Mouse (Mus musculus) liver, embryonic 16.5 days (tissue): Measurements from ENCODE around the gene Cdc42bpg. TPM values are rescaled to one million over a fixed set of nuclear protein-coding genes. Genes with fewer than 3 reads are reported as not detected.
A peak's percentile ranks its signal among the peaks of the same experiment; 100 is the strongest.

Source experiments
- ATAC-seq: fragments of 200-750 bp; cut with Nextera tagmentation; 2 replicates; pipeline ENCODE4 v1.8.0; 2017; ENCODE audit warnings: low read depth, mild to moderate bottlenecking, moderate number of reproducible peaks, moderate library complexity
- H3K27ac ChIP-seq: fragments of 300-500 bp; sonication (generic); 2 replicates; pipeline ENCODE4 v1.5.1; 2014; ENCODE audit warnings: mild to moderate bottlenecking, low read length
- H3K27me3 ChIP-seq: fragments of 300-500 bp; sonication (generic); 2 replicates; pipeline ENCODE4 v1.6.1; 2014; ENCODE audit warnings: low read depth, low read length, mixed read lengths; ENCODE audit not compliant: control insufficient read depth, insufficient read depth
- H3K36me3 ChIP-seq: fragments of 300-500 bp; sonication (generic); 2 replicates; pipeline ENCODE4 v1.6.1; 2014; ENCODE audit warnings: mild to moderate bottlenecking; ENCODE audit not compliant: control insufficient read depth, insufficient read depth
- H3K4me1 ChIP-seq: fragments of 300-500 bp; sonication (generic); 2 replicates; pipeline ENCODE4 v1.6.1; 2014; ENCODE audit warnings: low read depth, low read length, mixed read lengths; ENCODE audit not compliant: control insufficient read depth
- H3K4me2 ChIP-seq: fragments of 300-500 bp; sonication (generic); 2 replicates; pipeline ENCODE4 v1.6.1; 2014; ENCODE audit warnings: low read depth, low read length, mixed read lengths
- H3K4me3 ChIP-seq: fragments of 300-500 bp; sonication (generic); 2 replicates; pipeline ENCODE4 v1.5.1; 2014; ENCODE audit warnings: low read depth, mild to moderate bottlenecking, low read length
- H3K9ac ChIP-seq: fragments of 300-500 bp; sonication (generic); 2 replicates; pipeline ENCODE4 v1.6.1; 2014; ENCODE audit warnings: low read depth, low read length
- H3K9me3 ChIP-seq: fragments of 300-500 bp; sonication (generic); replicated peaks from 2 replicates; pipeline ENCODE4 v1.6.1; 2016; ENCODE audit warnings: low read length; ENCODE audit not compliant: control insufficient read depth
- WGBS: fragments of 180-500 bp; shearing (Covaris S2); extraction: QIAGEN DNeasy Blood & Tissue Kit; methylation state at CpG from one replicate; pipeline ENCODE4 v1.1.7; 2014; ENCODE audit not compliant: insufficient replicate concordance; 5-methylcytosine and 5-hydroxymethylcytosine counted together
- polyA plus RNA-seq: library from polyadenylated mRNA; unstranded; fragments of >200 nt; fragmentation: Nextera tagmentation; extraction: Ambion mirVana; gene quantifications from 2 replicates; pipeline ENCODE4 v1.2.1, GENCODE M21; 2015

Cdc42bpg gene
- polyA plus RNA-seq, 1 experiment from 2014 or later = 0.34 TPM

DNA sequence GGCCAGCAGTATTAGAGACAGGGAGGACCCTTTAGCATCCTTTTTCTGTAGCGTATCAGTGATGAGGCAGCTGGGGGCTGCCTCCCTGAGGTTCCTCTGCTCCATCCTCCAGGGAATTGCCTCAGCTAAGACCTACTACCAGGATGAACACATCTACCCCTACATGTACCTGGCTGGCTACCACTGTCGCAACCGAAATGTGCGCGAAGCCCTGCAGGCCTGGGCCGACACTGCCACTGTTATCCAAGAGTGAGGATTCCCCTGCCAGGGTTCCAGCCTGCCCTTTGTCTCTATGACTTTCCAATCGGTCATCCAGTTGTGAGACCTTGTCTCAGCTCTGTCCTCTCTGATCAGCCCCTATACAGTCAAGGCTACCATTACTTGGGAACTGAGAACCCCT lies 31.9 kb downstream of the Cdc42bpg start:
- H3K27ac ChIP-seq = no peak overlapping the region
- 89% methylated on average over 7 of the region's 7 CpGs for WGBS
- H3K4me1 ChIP-seq = peaks cover 59% of the 10 kb centered on the region

DNA sequence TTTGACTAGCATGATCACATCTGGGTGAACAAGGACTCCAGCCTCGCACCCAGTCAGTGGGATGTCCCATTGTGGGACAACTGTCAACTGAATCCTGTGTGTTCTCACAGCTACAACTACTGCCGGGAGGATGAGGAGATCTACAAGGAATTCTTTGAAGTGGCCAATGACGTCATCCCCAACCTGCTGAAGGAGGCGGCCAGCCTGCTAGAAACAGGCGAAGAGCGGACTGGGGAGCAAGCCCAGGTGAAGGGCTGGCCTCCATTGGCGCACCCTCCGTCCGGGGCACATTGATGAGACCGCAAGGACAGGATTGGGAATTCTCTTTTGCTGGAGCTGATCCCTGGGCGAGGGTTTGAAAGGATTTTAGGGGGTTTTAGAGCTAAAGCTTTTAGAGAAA lies 32.5 kb downstream of the Cdc42bpg start:
- H3K27me3 ChIP-seq = no peaks in the 10 kb centered on the region
- H3K4me1 ChIP-seq = peaks cover 62% of the 10 kb centered on the region
- no peak overlapping the region for H3K4me3 ChIP-seq
- H3K36me3 ChIP-seq = peaks cover 10% of the 10 kb centered on the region
- H3K4me2 ChIP-seq = no peak overlapping the region
- no peak overlapping the region for H3K27ac ChIP-seq
- no peak for ATAC-seq
- 84% methylated on average over 11 of the region's 11 CpGs for whole genome bisulfite sequencing
- H3K9me3 ChIP-seq = no peaks in the 10 kb centered on the region
- H3K9ac ChIP-seq = no peak overlapping the region

More for the DNA sequence above, 31.9 kb downstream of the Cdc42bpg start:
- Histone ChIP-seq H3K9ac (no peak overlapping the region), H3K4me3 (no peak overlapping the region), H3K9me3 (no peaks in the 10 kb centered on the region), H3K27me3 (no peaks in the 10 kb centered on the region), H3K4me2 (no peak overlapping the region), H3K36me3 (peaks cover 10% of the 10 kb centered on the region)
- ATAC-seq = no peak

DNA sequence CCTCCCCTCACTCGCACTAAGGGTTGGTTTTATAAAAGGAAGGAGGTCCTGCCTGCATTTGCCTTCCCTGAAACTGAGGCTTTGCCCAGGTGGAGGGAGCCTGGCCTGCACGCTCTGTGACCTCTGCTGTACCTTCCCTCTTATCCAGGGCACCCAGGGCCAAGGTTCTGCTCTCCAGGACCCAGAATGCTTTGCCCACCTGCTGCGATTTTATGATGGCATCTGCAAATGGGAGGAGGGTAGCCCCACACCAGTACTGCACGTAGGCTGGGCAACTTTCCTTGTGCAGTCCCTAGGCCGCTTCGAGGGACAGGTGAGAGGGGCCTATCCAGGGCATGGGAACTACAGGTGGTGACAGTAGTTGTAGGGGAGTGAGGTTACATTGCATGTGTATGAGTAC lies 32.9 kb downstream of the Cdc42bpg start:
- 78% methylated on average over 6 of the region's 6 CpGs for WGBS

DNA sequence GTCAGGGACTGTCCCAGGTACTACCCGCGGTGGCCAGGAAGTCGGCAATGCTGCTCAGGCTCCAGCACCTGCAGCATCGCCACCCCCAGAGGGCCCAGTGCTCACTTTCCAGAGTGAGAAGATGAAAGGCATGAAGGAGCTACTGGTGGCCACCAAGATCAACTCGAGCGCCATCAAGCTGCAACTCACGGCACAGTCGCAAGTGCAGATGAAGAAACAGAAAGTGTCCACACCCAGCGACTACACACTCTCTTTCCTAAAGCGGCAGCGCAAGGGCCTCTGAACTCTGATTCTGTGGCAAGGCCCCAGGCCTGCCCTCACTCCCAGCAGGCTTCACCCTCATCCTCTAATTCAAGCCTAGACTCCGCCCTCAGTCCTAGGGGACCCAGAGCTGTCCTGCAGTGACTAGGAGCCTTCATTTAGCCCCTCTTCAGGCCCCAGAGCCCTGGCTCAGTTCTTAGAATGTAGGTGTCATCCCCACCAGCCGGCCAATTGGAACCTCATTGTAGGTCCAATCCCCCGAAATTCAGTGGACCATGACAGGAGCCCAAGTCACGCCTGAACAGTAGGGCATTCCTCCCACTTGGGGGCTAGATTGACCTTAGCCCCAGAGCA lies 33.7 kb downstream of the Cdc42bpg start:
- Histone ChIP-seq H3K9me3 (no peaks in the 10 kb centered on the region), H3K4me1 (peaks cover 52% of the 10 kb centered on the region), H3K4me3 (peak overlapping the region; percentile 83), H3K27ac (peak overlapping the region; percentile 76), H3K27me3 (no peaks in the 10 kb centered on the region), H3K4me2 (peak overlapping the region; percentile 100), H3K9ac (peak overlapping the region; percentile 46), H3K36me3 (peaks cover 10% of the 10 kb centered on the region)
- no peak for ATAC-seq
- WGBS = 33% methylated on average over 15 of the region's 15 CpGs

More for the DNA sequence above, 32.9 kb downstream of the Cdc42bpg start:
- Histone ChIP-seq H3K9me3 (no peaks in the 10 kb centered on the region), H3K9ac (no peak overlapping the region), H3K4me1 (peaks cover 57% of the 10 kb centered on the region), H3K4me3 (no peak overlapping the region), H3K27ac (no peak overlapping the region; the same call in 1 of the 2 replicates), H3K27me3 (no peaks in the 10 kb centered on the region), H3K36me3 (peaks cover 10% of the 10 kb centered on the region), H3K4me2 (no peak overlapping the region)
- ATAC-seq = no peak

DNA sequence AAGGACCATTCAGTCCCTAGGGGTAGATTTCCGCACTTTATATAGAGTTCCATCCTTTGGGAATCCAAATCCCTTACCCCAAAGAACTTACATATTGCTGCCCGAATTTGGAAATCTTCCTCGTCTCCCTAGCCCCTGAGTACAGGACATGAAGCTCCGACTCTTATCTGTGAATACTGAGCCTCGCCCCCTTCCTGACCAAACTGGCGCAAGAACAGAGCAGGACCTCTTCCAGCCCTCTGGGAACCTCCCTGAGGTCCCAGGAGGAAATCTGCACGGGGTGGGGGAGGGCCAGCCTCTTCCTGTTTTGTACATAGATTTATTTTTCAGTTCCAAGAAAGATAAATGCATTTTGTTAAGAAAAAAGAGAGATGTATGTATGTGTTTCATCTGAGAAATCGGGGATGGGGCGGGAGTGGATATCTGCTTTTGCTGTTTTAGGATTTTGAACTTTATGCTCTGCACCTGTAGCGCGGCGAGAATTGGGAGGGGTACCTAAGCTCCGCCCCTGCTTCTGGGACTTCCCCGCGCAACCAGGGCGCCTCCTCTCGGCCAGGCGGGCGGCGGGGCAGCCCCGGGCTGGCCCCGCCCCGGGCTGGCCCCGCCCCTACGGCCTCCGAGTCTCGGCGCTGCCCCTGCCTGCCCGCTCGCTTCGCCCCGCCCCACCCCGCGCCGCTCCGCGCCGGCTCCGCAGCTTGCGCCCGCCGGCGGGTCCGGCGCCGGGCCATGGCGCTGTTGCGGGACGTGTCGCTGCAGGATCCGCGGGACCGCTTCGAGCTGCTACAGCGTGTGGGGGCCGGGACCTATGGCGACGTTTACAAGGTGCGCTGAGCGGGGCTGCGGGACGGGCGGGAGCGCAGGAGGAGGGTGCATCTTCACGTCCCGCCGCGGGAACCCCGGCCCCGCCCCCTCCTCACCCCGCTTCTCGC lies 34.5 kb downstream of the Cdc42bpg start, which contains the start of gene Map4k2:
TSS of gene Map4k2 (plus strand) at position 612 of the 929 bp plus-strand sequence.
- peak within 1 kb of the TSS; percentile 100 for H3K4me2 ChIP-seq
- peak within 1 kb of the TSS; percentile 83 for H3K4me3 ChIP-seq
- peak; percentile 93 for ATAC-seq
- 2% methylated on average over 59 of the region's 72 CpGs for WGBS
- peaks cover 48% of the 10 kb centered on the region for H3K4me1 ChIP-seq
- peak within 1 kb of the TSS; percentile 76 for H3K27ac ChIP-seq
- H3K27me3 ChIP-seq = no peaks in the 10 kb centered on the region
- no peaks in the 10 kb centered on the region for H3K9me3 ChIP-seq
- H3K36me3 ChIP-seq = peaks cover 13% of the 10 kb centered on the region
- peak within 1 kb of the TSS; percentile 87 for H3K9ac ChIP-seq

DNA sequence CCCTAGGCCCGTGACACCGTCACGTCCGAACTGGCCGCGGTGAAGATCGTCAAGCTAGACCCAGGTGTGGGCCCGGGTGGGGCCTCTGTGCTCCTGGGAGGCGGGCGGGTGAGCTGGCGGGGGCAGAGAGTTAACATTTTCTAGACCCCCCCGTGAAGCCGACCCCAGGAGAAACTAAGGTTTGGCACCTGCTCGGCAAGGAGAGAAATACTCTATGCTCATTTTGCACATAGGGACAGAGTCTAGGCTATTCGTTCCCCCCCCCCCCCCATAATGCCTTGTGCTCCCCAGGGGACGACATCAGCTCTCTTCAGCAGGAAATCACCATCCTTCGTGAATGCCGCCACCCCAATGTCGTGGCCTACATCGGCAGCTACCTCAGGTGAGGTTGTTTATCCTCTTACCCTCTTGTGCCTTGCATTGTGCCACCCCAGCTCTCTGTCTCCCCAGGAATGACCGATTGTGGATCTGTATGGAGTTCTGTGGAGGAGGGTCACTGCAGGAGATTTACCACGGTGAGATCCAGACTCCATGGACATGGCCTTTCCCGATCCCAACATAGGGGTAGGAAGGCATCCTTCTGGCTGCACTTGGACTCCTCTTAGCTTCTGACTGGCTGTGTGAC lies 35.3 kb downstream of the Cdc42bpg start:
- Histone ChIP-seq H3K27me3 (no peaks in the 10 kb centered on the region), H3K36me3 (peaks cover 19% of the 10 kb centered on the region), H3K4me1 (peaks cover 40% of the 10 kb centered on the region), H3K27ac (peak overlapping the region; percentile 56), H3K4me3 (peak overlapping the region; percentile 83), H3K4me2 (peak overlapping the region; percentile 100), H3K9me3 (no peaks in the 10 kb centered on the region), H3K9ac (peak overlapping the region; percentile 87)
- WGBS = 4% methylated on average over 23 of the region's 23 CpGs
- no peak; the same call in 1 of the 2 replicates for ATAC-seq

DNA sequence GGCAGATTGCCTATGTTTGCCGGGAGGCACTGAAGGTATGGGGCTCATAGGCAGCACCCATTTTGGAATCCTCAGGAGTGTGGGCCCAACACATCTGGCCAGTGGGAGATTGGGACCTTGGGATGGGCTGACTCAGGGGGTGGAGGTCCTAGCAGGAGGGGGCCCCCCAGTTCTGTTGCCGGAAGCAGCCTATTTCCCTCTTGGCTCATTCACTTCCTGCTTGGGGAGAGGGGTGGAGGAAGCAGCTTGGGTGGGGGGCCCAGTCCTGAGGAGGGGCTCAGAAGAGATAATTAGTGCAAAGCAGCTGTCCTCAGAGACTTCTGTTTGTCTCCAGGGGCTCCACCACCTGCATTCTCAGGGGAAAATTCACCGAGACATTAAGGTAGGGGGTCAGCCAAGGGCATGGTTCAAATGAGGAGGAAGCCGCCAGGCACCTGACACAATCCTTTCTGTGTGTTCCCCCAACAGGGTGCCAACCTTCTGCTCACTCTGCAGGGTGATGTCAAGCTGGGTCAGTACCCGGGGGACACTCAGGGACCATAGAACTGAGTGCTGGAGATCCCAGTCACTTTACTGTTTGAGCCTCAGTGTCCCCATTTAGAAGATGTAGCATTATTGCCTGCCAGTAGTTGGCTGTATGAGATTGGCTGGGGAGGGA lies 36.1 kb downstream of the Cdc42bpg start:
- H3K27ac ChIP-seq = peak overlapping the region; percentile 36
- peak overlapping the region; percentile 87; the same call in 1 of the 2 replicates for H3K9ac ChIP-seq
- 52% methylated on average over 5 of the region's 5 CpGs for WGBS
- peaks cover 19% of the 10 kb centered on the region for H3K36me3 ChIP-seq
- H3K4me3 ChIP-seq = peak overlapping the region; percentile 83
- ATAC-seq = no peak
- H3K27me3 ChIP-seq = no peaks in the 10 kb centered on the region
- peaks cover 36% of the 10 kb centered on the region for H3K4me1 ChIP-seq
- H3K4me2 ChIP-seq = peak overlapping the region; percentile 100
- H3K9me3 ChIP-seq = no peaks in the 10 kb centered on the region

DNA sequence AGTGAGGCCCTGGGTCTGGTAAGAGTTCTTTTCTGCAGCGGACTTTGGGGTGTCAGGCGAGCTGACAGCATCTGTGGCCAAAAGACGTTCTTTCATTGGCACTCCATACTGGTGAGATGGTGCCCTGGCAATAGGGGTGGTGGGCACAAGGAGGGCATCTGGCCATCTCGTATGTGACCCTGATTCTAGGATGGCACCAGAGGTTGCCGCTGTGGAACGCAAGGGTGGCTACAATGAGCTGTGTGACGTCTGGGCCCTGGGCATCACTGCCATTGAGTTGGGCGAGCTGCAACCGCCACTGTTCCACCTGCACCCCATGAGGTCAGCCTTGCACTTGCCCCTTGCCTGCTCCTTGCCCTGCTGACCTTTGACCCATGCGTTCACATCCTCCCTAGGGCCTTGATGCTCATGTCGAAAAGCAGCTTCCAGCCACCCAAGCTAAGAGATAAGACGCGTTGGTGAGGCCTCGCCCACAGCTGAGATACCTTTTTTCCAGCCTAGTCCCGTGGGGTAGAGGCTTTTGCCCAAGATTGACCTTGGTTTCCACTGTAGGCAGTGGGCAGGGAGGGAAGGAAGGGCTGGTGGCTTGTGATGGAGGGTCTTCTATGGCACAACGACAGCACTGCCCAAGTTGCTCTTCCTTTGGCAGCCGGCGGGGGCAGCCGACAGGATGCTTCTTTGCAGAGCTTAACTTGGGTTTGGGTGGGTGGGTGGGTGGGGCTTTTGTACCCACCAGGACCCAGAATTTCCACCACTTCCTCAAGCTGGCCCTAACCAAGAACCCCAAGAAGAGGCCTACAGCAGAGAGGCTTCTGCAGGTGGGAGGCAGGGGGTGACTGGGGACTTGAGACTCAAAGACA lies 37.0 kb downstream of the Cdc42bpg start:
- Histone ChIP-seq H3K9me3 (no peaks in the 10 kb centered on the region), H3K4me3 (no peak overlapping the region), H3K36me3 (peaks cover 16% of the 10 kb centered on the region), H3K4me2 (no peak overlapping the region), H3K27ac (no peak overlapping the region), H3K4me1 (peaks cover 36% of the 10 kb centered on the region), H3K9ac (no peak overlapping the region), H3K27me3 (no peaks in the 10 kb centered on the region)
- no peak for ATAC-seq
- WGBS = 52% methylated on average over 19 of the region's 19 CpGs
